Mouse (Mus musculus) thymus, adult 2 months (tissue): ENCODE results near the gene Osbpl9.

Experiments
- CTCF ChIP-seq: fragments of 200-500 bp; IDR thresholded peaks from 2 replicates; pipeline ENCODE4 v1.5.1; 2012; ENCODE audit warnings: mild to moderate bottlenecking, control low read depth, low read length, moderate library complexity, borderline replicate concordance; ENCODE audit not compliant: control insufficient read depth, poor library complexity, insufficient read depth; ENCODE audit errors: extremely low read depth
- POLR2A ChIP-seq: fragments of 200-500 bp; IDR thresholded peaks from 2 replicates; pipeline ENCODE4 v1.6.1; 2012; ENCODE audit warnings: mild to moderate bottlenecking, low read length, control low read depth, moderate library complexity; ENCODE audit not compliant: control insufficient read depth, poor library complexity, insufficient read depth; ENCODE audit errors: extremely low read depth

GRCm38 (mm10) chr4:109080118-109080517 lies 122.0 kb downstream of the Osbpl9 start:
- TF ChIP-seq CTCF: no peak
- no peak for TF ChIP-seq POLR2A
